Mouse (Mus musculus): ENCODE results near the gene Gpr146.

DNA sequence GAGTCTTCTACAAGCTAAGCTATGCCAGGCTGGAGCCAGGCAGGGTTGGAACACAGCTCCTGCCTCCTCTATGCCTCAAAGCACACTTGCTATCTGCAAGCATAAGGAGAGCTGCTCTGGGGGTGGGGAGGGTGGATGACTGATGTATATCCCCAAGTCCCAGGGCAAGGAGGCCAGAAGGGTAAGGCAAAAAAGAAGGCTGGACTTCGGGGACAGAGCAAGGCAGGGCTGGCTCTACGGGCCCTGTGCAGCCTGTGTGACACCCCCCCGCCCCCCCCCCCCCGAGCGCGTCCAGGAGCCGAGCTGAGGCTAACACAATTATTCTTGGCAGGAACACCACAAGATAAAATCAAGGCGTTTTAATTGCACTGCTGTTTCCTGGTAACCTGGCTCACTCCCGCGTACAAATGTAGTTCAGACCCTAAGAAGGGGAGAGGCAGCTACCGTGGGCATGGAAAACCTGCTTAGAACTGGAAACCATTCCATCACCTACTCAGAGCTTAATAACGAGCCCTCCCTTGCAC lies 52.4 kb downstream of the Gpr146 start:
- no peak for TF ChIP-seq POLR2A (IDR thresholded peaks at IDR 0.05; ENCODE audit: borderline replicate concordance, insufficient read depth, low read length)
- no peak for TF ChIP-seq CTCF (IDR thresholded peaks at IDR 0.05; ENCODE audit: borderline replicate concordance, insufficient read depth, low read depth, low read length)

Measured in cerebellum, adult 2 months (tissue).